Mouse (Mus musculus) kidney, embryonic 14.5 days (tissue): Measurements from ENCODE around the gene Actl6b. TPM values are rescaled to one million over a fixed set of nuclear protein-coding genes. Genes with fewer than 3 reads are reported as not detected.
"Not testable (repeated sequence)": the region's sequence is repeated elsewhere in the genome, so short reads cannot be mapped to it uniquely, and the experiment has no call there.

Source experiments
- ATAC-seq: fragments of 200-750 bp; cut with Nextera tagmentation; 2 replicates; pipeline ENCODE4 v1.8.0; 2017; ENCODE audit warnings: moderate number of reproducible peaks, mild to moderate bottlenecking, moderate TSS enrichment, moderate library complexity; ENCODE audit not compliant: low FRiP score, low TSS enrichment
- H3K27ac ChIP-seq: fragments of 300-500 bp; sonication (generic); 2 replicates; pipeline ENCODE4 v1.5.1; 2014; ENCODE audit warnings: low read depth, mild to moderate bottlenecking, low read length, moderate library complexity, mixed read lengths
- H3K27me3 ChIP-seq: fragments of 300-500 bp; sonication (generic); 2 replicates; pipeline ENCODE4 v1.6.1; 2014; ENCODE audit warnings: mild to moderate bottlenecking, low read length; ENCODE audit not compliant: control insufficient read depth, insufficient read depth
- H3K36me3 ChIP-seq: fragments of 300-500 bp; sonication (generic); 2 replicates; pipeline ENCODE4 v1.6.1; 2014; ENCODE audit warnings: low read length, mixed read lengths; ENCODE audit not compliant: control insufficient read depth, insufficient read depth
- H3K4me1 ChIP-seq: fragments of 300-500 bp; sonication (generic); 2 replicates; pipeline ENCODE4 v1.6.1; 2014; ENCODE audit warnings: low read length, mixed read lengths; ENCODE audit not compliant: control insufficient read depth, insufficient read depth
- H3K4me2 ChIP-seq: fragments of 300-500 bp; sonication (generic); replicated peaks from 2 replicates; pipeline ENCODE4 v1.6.1; 2014; ENCODE audit warnings: low read depth, mild to moderate bottlenecking, low read length
- H3K4me3 ChIP-seq: fragments of 300-500 bp; sonication (generic); 2 replicates; pipeline ENCODE4 v1.5.1; 2014; ENCODE audit warnings: mild to moderate bottlenecking, low read length
- H3K9ac ChIP-seq: fragments of 300-500 bp; sonication (generic); 2 replicates; pipeline ENCODE4 v1.6.1; 2014; ENCODE audit warnings: low read depth, mild to moderate bottlenecking, low read length, moderate library complexity
- H3K9me3 ChIP-seq: fragments of 300-500 bp; sonication (generic); 2 replicates; pipeline ENCODE4 v1.6.1; 2016; ENCODE audit warnings: low read length; ENCODE audit not compliant: control insufficient read depth
- WGBS: fragments of 180-500 bp; shearing (Covaris S2); extraction: QIAGEN DNeasy Blood & Tissue Kit; methylation state at CpG from one replicate; pipeline ENCODE4 v1.1.7; 2014; 5-methylcytosine and 5-hydroxymethylcytosine counted together
- microRNA-seq: library from miRNA; unstranded; fragments of <30 nt; microRNA quantifications from one replicate; pipeline ENCODE4, GENCODE M21; 2016
- polyA plus RNA-seq: library from polyadenylated mRNA; unstranded; fragments of >200 nt; fragmentation: Nextera tagmentation; extraction: Ambion mirVana; gene quantifications from 2 replicates; pipeline ENCODE4 v1.2.1, GENCODE M21; 2014

Gene Actl6b
- polyA plus RNA-seq, 1 experiment from 2014 or later: not detected

DNA sequence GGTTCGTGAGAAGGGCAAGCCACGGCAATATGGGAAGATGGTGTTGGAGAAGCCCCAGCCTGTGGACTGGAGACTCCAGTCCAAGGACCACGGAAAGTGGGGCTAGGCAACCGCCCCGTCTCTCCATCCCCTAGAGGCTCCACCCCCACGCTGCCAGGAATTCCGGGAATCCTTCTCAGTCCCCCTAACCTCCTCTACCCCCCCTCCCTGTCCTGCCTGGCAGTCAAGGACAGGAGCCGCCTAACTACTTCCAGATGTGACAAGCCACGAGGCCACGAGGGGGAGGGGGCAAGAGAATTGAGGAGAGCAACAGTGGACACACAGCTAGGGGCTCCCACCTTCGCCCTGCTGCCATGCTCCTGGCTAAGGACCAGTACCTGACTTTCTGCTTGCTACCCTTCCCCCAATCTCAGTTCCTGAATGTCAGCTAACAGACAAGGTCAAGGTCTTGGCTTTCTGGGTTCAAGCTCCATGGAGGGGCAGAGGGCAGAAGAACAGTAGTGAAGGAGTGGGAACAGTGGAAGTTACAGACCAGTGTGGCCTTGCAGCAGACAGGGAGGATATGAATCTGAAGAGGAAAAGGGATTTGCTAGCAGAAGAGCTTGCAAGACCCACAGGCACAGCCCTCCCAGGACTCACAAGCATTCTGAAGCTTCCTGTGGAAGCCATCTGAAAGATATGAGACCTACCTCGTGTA is 57.4 kb downstream of the Actl6b start:
- 4% methylated on average over 12 of the region's 12 CpGs for WGBS
- peak; percentile 60 for ATAC-seq

GRCm38 (mm10) chr5:137611245-137611602 is 57.9 kb downstream of the Actl6b start:
- Histone ChIP-seq H3K36me3 (peaks cover 12% of the 10 kb centered on the region; the same call in 1 of the 2 replicates), H3K9ac (peak overlapping the region; percentile 44; the same call in 1 of the 2 replicates), H3K27me3 (no peaks in the 10 kb centered on the region), H3K27ac (peak overlapping the region; percentile 91), H3K4me1 (peaks cover 52% of the 10 kb centered on the region), H3K4me3 (peak overlapping the region; percentile 35), H3K4me2 (peak overlapping the region; percentile 49), H3K9me3 (no peaks in the 10 kb centered on the region)
- WGBS: 10% methylated on average over 6 of the region's 6 CpGs
- ATAC-seq: peak; percentile 51

More for the DNA sequence above, 57.4 kb downstream of the Actl6b start:
- Histone ChIP-seq H3K4me2 (peak overlapping the region; percentile 49), H3K9ac (peak overlapping the region; percentile 44; the same call in 1 of the 2 replicates), H3K36me3 (peaks cover 16% of the 10 kb centered on the region; the same call in 1 of the 2 replicates), H3K27ac (peak overlapping the region; percentile 91), H3K4me1 (peaks cover 52% of the 10 kb centered on the region), H3K4me3 (peak overlapping the region; percentile 35), H3K9me3 (no peaks in the 10 kb centered on the region), H3K27me3 (no peaks in the 10 kb centered on the region)

- 83% methylated on average over 5 of the region's 5 CpGs for WGBS
- no peak overlapping the region for H3K4me3 ChIP-seq
- H3K9me3 ChIP-seq: no peaks in the 10 kb centered on the region
- no peaks in the 10 kb centered on the region for H3K36me3 ChIP-seq
- no peak overlapping the region for H3K4me2 ChIP-seq
- no peak overlapping the region for H3K27ac ChIP-seq
- no peak for ATAC-seq
- peaks cover 48% of the 10 kb centered on the region for H3K4me1 ChIP-seq
- 0 out of 2 replicates have a peak overlapping the region, but pooled peaks have one; percentile 12 for H3K9ac ChIP-seq
- H3K27me3 ChIP-seq: no peaks in the 10 kb centered on the region
These were observed 59.8 kb downstream of the Actl6b start for GRCm38 (mm10) chr5:137613076-137613475.

DNA sequence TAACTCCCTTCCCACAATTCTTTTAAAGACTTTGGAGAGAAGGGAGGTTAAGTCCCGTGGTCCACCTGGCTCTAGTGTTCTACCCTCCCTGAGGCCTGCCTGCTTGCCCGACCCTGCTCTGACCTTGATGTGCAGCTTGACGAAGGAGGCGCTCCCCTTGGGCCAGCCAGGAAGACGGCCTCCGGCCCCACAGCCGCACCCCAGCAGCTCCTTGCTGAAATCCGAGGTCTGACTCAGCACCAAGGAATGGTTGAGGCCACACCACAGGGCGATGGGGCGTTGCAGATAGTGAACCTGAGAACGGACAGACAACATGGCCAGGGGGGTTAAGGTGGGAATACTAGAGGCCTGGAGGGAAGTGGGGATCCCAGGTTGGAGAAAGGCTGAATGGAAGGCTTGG is 60.2 kb downstream of the Actl6b start, which contains the start of gene Pcolce:
Gene Pcolce (minus strand): TSS at position 235 of the 400 bp plus-strand sequence.
- 0 out of 2 replicates have a peak within 1 kb of the TSS, but pooled peaks have one; percentile 12 for H3K9ac ChIP-seq
- no peak within 1 kb of the TSS for H3K4me3 ChIP-seq
- H3K27ac ChIP-seq: no peak within 1 kb of the TSS
- H3K4me2 ChIP-seq: no peak within 1 kb of the TSS
- no peaks in the 10 kb centered on the region for H3K9me3 ChIP-seq
- 22% methylated on average over 11 of the region's 11 CpGs for WGBS
- H3K4me1 ChIP-seq: peaks cover 43% of the 10 kb centered on the region
- ATAC-seq: no peak
- H3K27me3 ChIP-seq: no peaks in the 10 kb centered on the region
- H3K36me3 ChIP-seq: no peaks in the 10 kb centered on the region

GRCm38 (mm10) chr5:137614921-137615320 is 61.6 kb downstream of the Actl6b start:
- H3K9ac ChIP-seq, H3K27ac ChIP-seq, H3K9me3 ChIP-seq, H3K36me3 ChIP-seq, H3K27me3 ChIP-seq, H3K4me3 ChIP-seq, H3K4me2 ChIP-seq, ATAC-seq: not testable (repeated sequence)
- 87% methylated on average over 2 of the region's 2 CpGs for WGBS
- peaks cover 36% of the 10 kb centered on the region for H3K4me1 ChIP-seq

DNA sequence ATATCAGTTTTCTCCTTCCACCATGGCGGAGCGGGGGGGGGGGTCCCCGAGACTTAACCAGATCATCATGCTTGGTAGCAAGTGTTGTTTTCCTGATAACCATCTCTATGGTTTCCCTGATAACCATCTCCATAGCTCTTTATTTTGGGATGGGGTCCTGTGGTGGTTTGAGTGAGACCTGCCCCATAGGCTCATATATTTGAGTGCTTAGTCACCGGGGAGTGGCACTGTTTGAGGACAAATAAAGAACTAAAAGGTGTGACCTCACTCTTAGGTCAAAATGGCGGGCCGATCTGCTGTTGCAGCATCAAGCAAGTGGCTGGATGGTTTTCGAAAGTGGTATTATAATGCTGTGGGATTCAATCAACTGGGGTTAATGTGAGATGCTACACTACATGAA is 62.0 kb downstream of the Actl6b start:
- Histone ChIP-seq H3K4me2 (no peak overlapping the region), H3K9ac (no peak overlapping the region), H3K9me3 (no peaks in the 10 kb centered on the region), H3K27me3 (no peaks in the 10 kb centered on the region), H3K4me1 (peaks cover 32% of the 10 kb centered on the region), H3K4me3 (no peak overlapping the region), H3K27ac (no peak overlapping the region), H3K36me3 (no peaks in the 10 kb centered on the region)
- 83% methylated on average over 7 of the region's 7 CpGs for WGBS
- ATAC-seq: no peak

Small RNA genes within 50 kb of the gene (microRNA-seq; reads per million reads assigned to microRNA genes)
- not detected for gene Mir6418

Other genes starting within 250 kb of the Actl6b start
- 104 and 141 TPM in 2 replicates for gene Srrt, start 245.8 kb upstream of the Actl6b start, polyA plus RNA-seq
- 52.7 and 62.5 TPM in 2 replicates for gene Trip6, start 239.1 kb upstream of the Actl6b start, polyA plus RNA-seq
- 5.7 and 8.5 TPM in 2 replicates for gene Slc12a9, start 219.9 kb upstream of the Actl6b start, polyA plus RNA-seq
- gene Ephb4, start 203.4 kb upstream of the Actl6b start, polyA plus RNA-seq: 30.9 and 58.9 TPM in 2 replicates
- gene Zan, start 76.5 kb upstream of the Actl6b start, polyA plus RNA-seq: 0.17 and 0.60 TPM in 2 replicates
- gene Pop7, start 51.0 kb upstream of the Actl6b start, polyA plus RNA-seq: 57.8 and 69.5 TPM in 2 replicates
- 16.0 and 18.6 TPM in 2 replicates for gene Gigyf1, start 35.0 kb upstream of the Actl6b start, polyA plus RNA-seq
- not detected in 2 replicates for gene Epo, start 20.3 kb upstream of the Actl6b start, polyA plus RNA-seq
- gene Gnb2, start 20.0 kb upstream of the Actl6b start, polyA plus RNA-seq: 427 and 433 TPM in 2 replicates
- gene Tfr2, start 16.3 kb downstream of the Actl6b start, polyA plus RNA-seq: 0.43 and 1.0 TPM in 2 replicates
- 25.4 and 27.6 TPM in 2 replicates for gene Mospd3, start 47.5 kb downstream of the Actl6b start, polyA plus RNA-seq
- gene Pcolce, start 60.3 kb downstream of the Actl6b start, polyA plus RNA-seq: 96.0 and 97.6 TPM in 2 replicates
- not detected in 2 replicates for gene Fbxo24, start 75.5 kb downstream of the Actl6b start, polyA plus RNA-seq
- 37.6 and 43.2 TPM in 2 replicates for gene Lrch4, start 75.6 kb downstream of the Actl6b start, polyA plus RNA-seq
- 5.7 and 12.5 TPM in 2 replicates for gene Gm20605, start 75.7 kb downstream of the Actl6b start, polyA plus RNA-seq
- 9.3 and 10.1 TPM in 2 replicates for gene Sap25, start 87.8 kb downstream of the Actl6b start, polyA plus RNA-seq
- 0.43 and 0.84 TPM in 2 replicates for gene Irs3, start 92.2 kb downstream of the Actl6b start, polyA plus RNA-seq
- 14.4 and 14.8 TPM in 2 replicates for gene Agfg2, start 131.2 kb downstream of the Actl6b start, polyA plus RNA-seq
- gene Nyap1, start 188.1 kb downstream of the Actl6b start, polyA plus RNA-seq: 0.56 and 1.1 TPM in 2 replicates
- gene Tsc22d4, start 192.2 kb downstream of the Actl6b start, polyA plus RNA-seq: 104 and 121 TPM in 2 replicates
- gene Ppp1r35, start 225.3 kb downstream of the Actl6b start, polyA plus RNA-seq: 41.6 and 54.8 TPM in 2 replicates
- gene Mepce, start 234.1 kb downstream of the Actl6b start, polyA plus RNA-seq: 11.8 and 16.4 TPM in 2 replicates
- 21.8 and 27.4 TPM in 2 replicates for gene Zcwpw1, start 234.3 kb downstream of the Actl6b start, polyA plus RNA-seq